Mouse (Mus musculus): ENCODE measurements around the gene Ntsr1. TPM values are rescaled to one million over a fixed set of nuclear protein-coding genes. Genes with fewer than 3 reads are reported as not detected.

Ntsr1 gene
- not detected for polyA plus RNA-seq (2017; shearing (Covaris generic))

GRCm38 (mm10) chr2:180499741-180500140 is at the start of gene Ntsr1:
Ntsr1 (plus strand) TSS chr2:180499976.

GRCm38 (mm10) chr2:180455723-180456698 is 43.8 kb upstream of the Ntsr1 start, which contains the start of gene Slco4a1:
Slco4a1 (plus strand) TSS chr2:180456245.

GRCm38 (mm10) chr2:180581002-180581401 is 81.2 kb downstream of the Ntsr1 start, which contains the start of gene Mrgbp:
Mrgbp (plus strand) TSS chr2:180581304.

GRCm38 (mm10) chr2:180589123-180589831 is 89.5 kb downstream of the Ntsr1 start, which contains the start of gene Ogfr:
Ogfr (plus strand) TSS chr2:180589245.

Other genes with a start within 250 kb of the Ntsr1 start
- 603 TPM for gene Rps21, start 242.6 kb upstream of the Ntsr1 start, polyA plus RNA-seq (2017; shearing (Covaris generic))
- 2.2 TPM for gene Cables2, start 226.5 kb upstream of the Ntsr1 start, polyA plus RNA-seq (2017; shearing (Covaris generic))
- gene Rbbp8nl, start 210.1 kb upstream of the Ntsr1 start, polyA plus RNA-seq (2017; shearing (Covaris generic)) = 0.17 TPM
- not detected for gene Gata5, start 165.3 kb upstream of the Ntsr1 start, polyA plus RNA-seq (2017; shearing (Covaris generic))
- 1.7 TPM for gene Slco4a1, start 43.7 kb upstream of the Ntsr1 start, polyA plus RNA-seq (2017; shearing (Covaris generic))
- 60.2 TPM for gene Mrgbp, start 81.3 kb downstream of the Ntsr1 start, polyA plus RNA-seq (2017; shearing (Covaris generic))
- gene Ogfr, start 89.3 kb downstream of the Ntsr1 start, polyA plus RNA-seq (2017; shearing (Covaris generic)) = 92.7 TPM
- 2.0 TPM for gene Col9a3, start 97.8 kb downstream of the Ntsr1 start, polyA plus RNA-seq (2017; shearing (Covaris generic))
- gene Tcfl5, start 142.7 kb downstream of the Ntsr1 start, polyA plus RNA-seq (2017; shearing (Covaris generic)) = not detected
- gene Dido1, start 210.0 kb downstream of the Ntsr1 start, polyA plus RNA-seq (2017; shearing (Covaris generic)) = 79.7 TPM
- 29.3 TPM for gene Gid8, start 210.1 kb downstream of the Ntsr1 start, polyA plus RNA-seq (2017; shearing (Covaris generic))
- 81.6 TPM for gene Slc17a9, start 225.3 kb downstream of the Ntsr1 start, polyA plus RNA-seq (2017; shearing (Covaris generic))